Mouse (Mus musculus): ENCODE results near the gene Ust.

Gene Ust

GRCm38 (mm10) chr10:8176351-8177053, 342.1 kb downstream of the Ust start:
- no peak for DNase-seq (ENCODE audit: extremely low spot score)

DNA sequence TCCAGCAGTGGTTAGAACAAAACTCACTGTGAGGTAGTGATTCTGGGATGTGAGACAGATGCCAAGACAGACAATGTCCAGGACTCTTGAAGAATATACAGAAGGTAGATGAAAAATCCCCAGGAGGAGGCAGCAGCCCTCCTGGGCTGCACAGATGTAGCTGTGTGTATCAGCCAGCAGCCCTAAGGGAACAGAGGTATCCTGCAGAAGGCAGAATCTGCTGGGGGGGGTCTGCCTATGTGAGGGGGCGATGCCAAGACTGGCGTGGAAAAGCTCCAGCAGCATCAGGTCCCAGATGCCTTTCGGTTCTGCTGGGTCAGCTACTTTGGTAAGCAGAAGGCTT, 342.6 kb downstream of the Ust start:
- DNase-seq (ENCODE audit: extremely low spot score): no peak

DNA sequence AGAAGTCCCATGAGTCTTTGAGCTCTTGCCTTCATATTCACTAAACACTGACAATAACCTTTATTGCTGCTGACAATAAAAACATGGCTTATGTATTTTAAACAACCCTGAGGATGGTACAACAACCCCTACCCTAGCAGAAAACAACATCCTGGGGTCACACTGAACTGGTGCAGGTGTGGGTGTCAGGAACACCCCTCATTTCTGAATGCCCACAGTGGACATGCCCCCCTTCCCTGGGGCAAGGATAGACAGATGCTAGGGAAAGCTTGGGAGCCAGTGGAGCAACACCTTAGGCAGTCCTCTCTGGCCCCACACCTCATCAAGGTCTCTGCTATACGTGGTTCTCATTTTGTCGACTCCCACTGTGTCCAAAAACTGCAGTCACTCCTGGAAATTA, 343.9 kb downstream of the Ust start:
- DNase-seq (ENCODE audit: extremely low spot score): no peak

- DNase-seq (ENCODE audit: extremely low spot score): no peak
These were observed 344.4 kb downstream of the Ust start for GRCm38 (mm10) chr10:8174230-8174629.

DNA sequence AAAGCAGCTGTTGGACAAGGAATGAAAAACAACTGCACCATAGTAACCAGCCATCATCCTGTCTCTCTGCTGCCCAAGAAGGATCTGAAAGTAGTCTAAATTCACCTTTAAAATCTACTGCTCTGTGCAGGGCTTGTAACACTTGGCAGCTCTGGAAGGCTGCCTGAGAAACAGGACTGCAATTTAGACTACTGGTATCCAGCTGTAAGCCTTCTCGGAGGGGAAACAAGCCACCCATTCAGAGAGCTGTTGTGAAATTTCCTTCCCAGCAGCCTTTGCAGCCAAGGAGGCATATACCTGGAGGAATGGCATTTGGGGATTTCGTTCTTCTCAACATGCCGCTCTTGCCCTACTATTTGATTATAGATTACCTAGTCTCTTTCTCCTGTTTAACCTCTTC, 345.6 kb downstream of the Ust start:
- DNase-seq (ENCODE audit: extremely low spot score): no peak

DNA sequence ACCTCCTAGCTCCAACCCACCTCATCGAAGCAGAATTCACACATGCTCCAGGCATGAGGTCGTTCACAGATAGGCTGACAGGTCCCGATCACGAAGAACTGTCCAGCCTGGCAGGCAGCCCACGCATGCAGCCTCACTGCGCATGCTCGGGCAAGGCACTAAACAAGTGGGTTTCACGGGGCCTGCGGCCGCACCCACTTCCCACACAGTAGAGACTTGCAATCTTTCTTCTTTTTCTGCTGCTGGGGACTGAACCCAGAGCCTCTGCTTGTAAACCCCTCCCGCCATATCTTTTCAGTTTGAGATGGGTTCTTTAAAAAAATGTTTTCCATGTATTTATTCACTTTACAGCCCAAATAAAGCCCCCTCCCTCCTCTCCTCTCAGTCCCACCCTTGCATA, 347.1 kb downstream of the Ust start:
- no peak for DNase-seq (ENCODE audit: extremely low spot score)

Data from embryo, embryonic 9.5 days (tissue).